Mouse (Mus musculus) midbrain, embryonic 11.5 days (tissue): Measurements from ENCODE around the gene Inava. TPM values are rescaled to one million over a fixed set of nuclear protein-coding genes. Genes with fewer than 3 reads are reported as not detected.

ENCODE experiments used
- polyA plus RNA-seq: library from polyadenylated mRNA; unstranded; fragments of >200 nt; fragmentation: Nextera tagmentation; extraction: Ambion mirVana; gene quantifications from 2 replicates; pipeline ENCODE4 v1.2.1, GENCODE M21; 2014

Gene Inava
- polyA plus RNA-seq, 1 experiment from 2014 or later = 12.7 TPM

Other genes with a start within 250 kb of the Inava start
- 0.04 TPM in 1 of 2 replicates, not detected in the other for gene Igfn1, start 227.9 kb downstream of the Inava start, polyA plus RNA-seq
- gene Tmem9, start 226.1 kb downstream of the Inava start, polyA plus RNA-seq = 58.8 and 60.9 TPM in 2 replicates
- gene Ascl5, start 183.5 kb downstream of the Inava start, polyA plus RNA-seq = not detected in 2 replicates
- 0.06 and 0.23 TPM in 2 replicates for gene Cacna1s, start 181.5 kb downstream of the Inava start, polyA plus RNA-seq
- gene Kif21b, start 102.9 kb downstream of the Inava start, polyA plus RNA-seq = 11.9 and 12.9 TPM in 2 replicates
- gene Mroh3, start 21.4 kb downstream of the Inava start, polyA plus RNA-seq = 0.73 and 0.75 TPM in 2 replicates
- not detected in 2 replicates for gene Gpr25, start 26.6 kb upstream of the Inava start, polyA plus RNA-seq
- gene Camsap2, start 111.8 kb upstream of the Inava start, polyA plus RNA-seq = 32.7 and 35.3 TPM in 2 replicates
- 20.3 and 20.5 TPM in 2 replicates for gene Ddx59, start 181.0 kb upstream of the Inava start, polyA plus RNA-seq
- gene Kif14, start 232.1 kb upstream of the Inava start, polyA plus RNA-seq = 7.4 and 8.0 TPM in 2 replicates